15 mouse cellular contexts compared by ENCODE assay signal in the genomic region with DNA sequence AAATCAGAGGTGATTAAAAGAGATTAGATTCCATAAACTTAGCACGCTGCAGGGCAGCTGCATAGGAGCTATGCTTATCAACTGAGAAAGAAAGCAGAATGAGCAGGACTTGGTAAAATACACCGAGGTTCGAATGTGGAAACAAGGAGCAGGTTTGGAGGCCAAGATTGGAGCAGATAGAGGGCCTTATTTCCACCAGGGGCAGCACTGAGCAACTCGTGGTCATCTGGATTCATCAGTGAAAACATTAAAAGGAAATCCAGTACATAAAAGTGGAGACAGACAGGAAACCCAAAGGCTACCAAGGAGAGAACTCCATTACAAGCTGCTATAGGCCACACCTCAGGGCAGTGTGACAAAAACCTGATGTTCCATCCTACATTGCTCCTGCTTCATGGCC.
DNase-seq lines count a peak whose midpoint lies in the region; ATAC-seq and TF ChIP-seq lines count a peak whose summit lies in the region.
"Had no signal": no experiment of that assay in that cellular context is flagged by ENCODE, and none has a peak within 500 bp of the region (broad histone marks: within the 10 kb centered on the region; RNA-seq: fewer than 3 reads in every experiment).

No protein-coding gene starts in this region.

- no peaks in the 10 kb centered on the region for H3K36me3 ChIP-seq in liver, embryonic 14.5 days (replicated peaks; ENCODE audit: control insufficient read depth, insufficient read depth, low read depth)
- no peaks in the 10 kb centered on the region for H3K36me3 ChIP-seq in liver, embryonic 11.5 days (ENCODE audit: control insufficient read depth, insufficient read depth, low read length)
- no peaks in the 10 kb centered on the region for H3K36me3 ChIP-seq in E14TG2a.4 (ENCODE audit: insufficient read depth, low read length)
- H3K36me3 ChIP-seq: heart, embryonic 13.5 days; liver, embryonic 15.5 days had no signal

- H3K9me3 ChIP-seq in liver, embryonic 14.5 days (ENCODE audit: control insufficient read depth, low read length): no peaks in the 10 kb centered on the region
- H3K9me3 ChIP-seq in liver, embryonic 11.5 days (ENCODE audit: control insufficient read depth, low read length): no peaks in the 10 kb centered on the region
- H3K9me3 ChIP-seq in E14TG2a.4 (ENCODE audit: low read length): 0 out of 2 replicates have a peak, but pooled peaks cover 7% of the 10 kb centered on the region
- H3K9me3 ChIP-seq: heart, embryonic 13.5 days; hindbrain, embryonic 13.5 days; liver, embryonic 15.5 days; megakaryocyte, embryonic 14.5 days had no signal

- no peak for TF ChIP-seq EP300 in liver, embryonic 14.5 days (IDR thresholded peaks at IDR 0.05; ENCODE audit: low read depth)

- H3K4me1 ChIP-seq in liver, embryonic 14.5 days (replicated peaks; ENCODE audit: control insufficient read depth in 2 of 2, insufficient read depth in 2 of 2, low read length in 1 of 2): no peaks in the 10 kb centered on the region
- no peaks in the 10 kb centered on the region for H3K4me1 ChIP-seq in liver, embryonic 11.5 days (replicated peaks; ENCODE audit: control insufficient read depth, insufficient read depth, low read length)
- no peaks in the 10 kb centered on the region for H3K4me1 ChIP-seq in E14TG2a.4 (replicated peaks; ENCODE audit: low read depth, low read length)
- H3K4me1 ChIP-seq: liver, embryonic 15.5 days; megakaryocyte, embryonic 14.5 days had no signal

- TF ChIP-seq CTCF in liver, embryonic 14.5 days (IDR thresholded peaks at IDR 0.05; ENCODE audit: low read depth): peak; percentile 37
- peak; percentile 42; the same call in 1 of the 2 replicates for TF ChIP-seq CTCF in E14TG2a.4 (conservative IDR thresholded peaks at IDR 0.05; ENCODE audit: low read length)

- ATAC-seq in liver, embryonic 14.5 days (ENCODE audit: insufficient read depth): no peak
- ATAC-seq in liver, embryonic 11.5 days (replicated peaks; ENCODE audit: low FRiP score): no peak
- peak; percentile 54 for ATAC-seq in common myeloid progenitor, adult 5-6 weeks (replicated peaks; ENCODE audit: low read depth, poor library complexity, severe bottlenecking)

- H3K4me3 ChIP-seq in liver, embryonic 14.5 days (ENCODE audit: insufficient read depth in 1 of 2, low read depth in 2 of 2, low read length in 2 of 2): no peak overlapping the region
- no peak overlapping the region for H3K4me3 ChIP-seq in liver, embryonic 11.5 days (ENCODE audit: low read depth, low read length)
- no peak overlapping the region for H3K4me3 ChIP-seq in E14TG2a.4 (replicated peaks; ENCODE audit: low read length)
- H3K4me3 ChIP-seq: heart, embryonic 13.5 days; hindbrain, embryonic 13.5 days; liver, embryonic 15.5 days; megakaryocyte, embryonic 14.5 days; myocyte had no signal

- H3K27me3 ChIP-seq in liver, embryonic 14.5 days (ENCODE audit: control insufficient read depth, insufficient read depth, low read length): no peaks in the 10 kb centered on the region
- H3K27me3 ChIP-seq in liver, embryonic 11.5 days (replicated peaks; ENCODE audit: control insufficient read depth, insufficient read depth, low read length): no peaks in the 10 kb centered on the region
- H3K27me3 ChIP-seq in E14TG2a.4 (ENCODE audit: insufficient read depth, low read length): no peaks in the 10 kb centered on the region
- H3K27me3 ChIP-seq: heart, embryonic 13.5 days; hindbrain, embryonic 13.5 days; liver, embryonic 15.5 days; megakaryocyte, embryonic 14.5 days had no signal

- H3K27ac ChIP-seq in liver, embryonic 14.5 days: no peak overlapping the region
- no peak overlapping the region for H3K27ac ChIP-seq in liver, embryonic 11.5 days (ENCODE audit: low read depth, low read length)
- H3K27ac ChIP-seq: heart, embryonic 13.5 days; hindbrain, embryonic 13.5 days; liver, embryonic 15.5 days had no signal

- H3K4me2 ChIP-seq in liver, embryonic 14.5 days (ENCODE audit: low read depth): no peak overlapping the region
- no peak overlapping the region for H3K4me2 ChIP-seq in liver, embryonic 11.5 days
- H3K4me2 ChIP-seq: heart, embryonic 13.5 days; hindbrain, embryonic 13.5 days; liver, embryonic 15.5 days had no signal

- no peak overlapping the region for H3K9ac ChIP-seq in liver, embryonic 14.5 days (replicated peaks)
- H3K9ac ChIP-seq in liver, embryonic 11.5 days (ENCODE audit: low read depth, low read length): no peak overlapping the region
- H3K9ac ChIP-seq: heart, embryonic 13.5 days; hindbrain, embryonic 13.5 days; liver, embryonic 15.5 days had no signal

- DNase-seq in cerebellum, postnatal 10 days: peak; percentile 38 to 63
- no peak for DNase-seq in cerebellum, adult 9-10 months
- no peak for DNase-seq in liver, embryonic 14.5 days (ENCODE audit: low read depth in 3 of 3, low spot score in 3 of 3)
- no peak for DNase-seq in liver, embryonic 11.5 days (ENCODE audit: low spot score)
- no peak for DNase-seq in embryo, embryonic 9.5 days (ENCODE audit: extremely low spot score)
- no peak for DNase-seq in adrenal gland, postnatal 25 days
- DNase-seq: embryo, embryonic 11 days; thymus, adult 18-20 months had no signal

- WGBS in liver, embryonic 14.5 days (ENCODE audit: insufficient replicate concordance): 53% methylated on average over 4 of the region's 4 CpGs
- WGBS in liver, embryonic 11.5 days: 78% methylated on average over 4 of the region's 4 CpGs

Comparison
In these comparisons a context has a peak if more than half of its experiments do, and no peak if none do; other contexts are left out.
1. DNase-seq: peak in cerebellum, postnatal 10 days (2 of 2); none in cerebellum, adult 9-10 months (single experiment), liver, embryonic 14.5 days (0 of 3), liver, embryonic 11.5 days (single experiment), embryo, embryonic 9.5 days (single experiment) and adrenal gland, postnatal 25 days (single experiment).